Mouse (Mus musculus) thymus, adult 2 months (tissue): ENCODE data around the gene Btbd17.

ENCODE experiments used
- CTCF ChIP-seq: fragments of 200-500 bp; IDR thresholded peaks from 2 replicates; pipeline ENCODE4 v1.5.1; 2012; ENCODE audit warnings: mild to moderate bottlenecking, control low read depth, low read length, moderate library complexity, borderline replicate concordance; ENCODE audit not compliant: control insufficient read depth, poor library complexity, insufficient read depth; ENCODE audit errors: extremely low read depth
- POLR2A ChIP-seq: fragments of 200-500 bp; IDR thresholded peaks from 2 replicates; pipeline ENCODE4 v1.6.1; 2012; ENCODE audit warnings: mild to moderate bottlenecking, low read length, control low read depth, moderate library complexity; ENCODE audit not compliant: control insufficient read depth, poor library complexity, insufficient read depth; ENCODE audit errors: extremely low read depth

GRCm38 (mm10) chr11:114792931-114793494 is 2.7 kb downstream of the Btbd17 start:
- TF ChIP-seq CTCF (no peak), POLR2A (no peak)
